Mouse (Mus musculus): Measurements from ENCODE around the gene Fmnl2.

DNA sequence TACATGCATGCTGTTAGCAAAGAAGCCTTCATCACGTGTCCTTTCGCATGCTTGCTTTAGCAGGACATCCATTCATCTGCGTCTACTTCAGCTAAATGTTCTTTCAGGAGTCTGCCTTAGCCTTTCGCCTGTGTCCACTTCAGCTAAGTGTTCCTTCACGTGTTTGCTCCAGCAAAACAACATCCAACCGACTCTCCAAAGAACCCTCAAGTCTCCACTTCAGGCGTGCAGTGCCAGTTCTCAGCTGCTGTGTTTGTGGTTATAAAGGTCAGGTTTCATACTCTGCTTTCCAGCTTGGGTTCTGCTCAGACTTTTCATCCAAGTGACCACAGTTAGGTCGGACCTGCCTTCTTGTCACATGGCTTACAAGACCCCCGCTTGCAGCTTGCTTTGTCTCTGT lies 10.1 kb downstream of the Fmnl2 start:
- TF ChIP-seq CTCF (IDR thresholded peaks at IDR 0.05; ENCODE audit: low read depth, low read length) (no peak), POLR2A (IDR thresholded peaks at IDR 0.05; ENCODE audit: extremely low read depth, insufficient read depth, low read length) (no peak)

All from liver, adult 2 months (tissue).